Mouse (Mus musculus): Measurements from ENCODE around the gene Dohh. TPM values are rescaled to one million over a fixed set of nuclear protein-coding genes. Genes with fewer than 3 reads are reported as not detected.
A peak's percentile ranks its signal among the peaks of the same experiment; 100 is the strongest.

The Dohh gene
- polyA plus RNA-seq, 1 experiment from 2014 or later = 83.4 TPM

DNA sequence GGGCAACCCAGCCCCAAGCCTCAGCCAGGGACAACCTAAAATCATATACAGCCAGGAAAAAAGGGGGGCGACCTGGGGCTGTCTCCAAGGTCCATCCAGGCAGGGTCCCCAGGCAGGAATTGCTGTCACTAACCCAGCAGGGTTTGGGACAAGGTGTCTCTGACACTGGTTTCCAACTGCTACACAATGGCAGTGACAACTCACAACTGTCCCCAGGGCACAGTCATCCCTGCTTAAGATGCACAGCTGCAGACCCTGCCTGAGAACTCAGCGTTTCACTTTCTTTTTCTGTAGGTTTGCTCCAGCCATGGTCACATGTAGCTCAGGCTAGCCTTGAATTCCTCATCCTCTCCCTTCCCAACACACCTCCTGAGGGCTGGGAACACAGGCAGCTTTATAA, 44.9 kb downstream of the Dohh start:
- no peak for ATAC-seq (replicated peaks; ENCODE audit: extremely low read depth, insufficient read depth, low FRiP score)
- Histone ChIP-seq H3K9ac (ENCODE audit: low read length) (no peak overlapping the region), H3K27me3 (ENCODE audit: control insufficient read depth, insufficient read depth, low read length) (no peaks in the 10 kb centered on the region), H3K36me3 (ENCODE audit: control insufficient read depth, insufficient read depth) (no peaks in the 10 kb centered on the region), H3K4me1 (ENCODE audit: control insufficient read depth, insufficient read depth, low read length) (peaks cover 51% of the 10 kb centered on the region), H3K4me2 (ENCODE audit: low read depth, low read length) (peak overlapping the region; percentile 92; the same call in 1 of the 2 replicates), H3K4me3 (ENCODE audit: low read length) (peak overlapping the region; percentile 79; the same call in 1 of the 2 replicates), H3K27ac (ENCODE audit: low read length) (peak overlapping the region; percentile 98), H3K9me3 (replicated peaks; ENCODE audit: control insufficient read depth, low read length) (no peaks in the 10 kb centered on the region)
- WGBS = 54% methylated on average over 2 of the region's 2 CpGs

GRCm38 (mm10) chr10:81429605-81430061, 45.4 kb downstream of the Dohh start:
- no peaks in the 10 kb centered on the region for H3K9me3 ChIP-seq (replicated peaks; ENCODE audit: control insufficient read depth, low read length)
- peak overlapping the region; percentile 98 for H3K27ac ChIP-seq (ENCODE audit: low read length)
- H3K4me3 ChIP-seq (ENCODE audit: low read length) = peak overlapping the region; percentile 79
- no peaks in the 10 kb centered on the region for H3K36me3 ChIP-seq (ENCODE audit: control insufficient read depth, insufficient read depth)
- peak; percentile 18 for ATAC-seq (replicated peaks; ENCODE audit: extremely low read depth, insufficient read depth, low FRiP score)
- no peaks in the 10 kb centered on the region for H3K27me3 ChIP-seq (ENCODE audit: control insufficient read depth, insufficient read depth, low read length)
- peak overlapping the region; percentile 89 for H3K9ac ChIP-seq (ENCODE audit: low read length)
- peaks cover 51% of the 10 kb centered on the region for H3K4me1 ChIP-seq (ENCODE audit: control insufficient read depth, insufficient read depth, low read length)
- H3K4me2 ChIP-seq (ENCODE audit: low read depth, low read length) = peak overlapping the region; percentile 92
- under 1% methylated on average over 20 of the region's 20 CpGs for WGBS

GRCm38 (mm10) chr10:81430141-81430830, 46.1 kb downstream of the Dohh start:
- Histone ChIP-seq H3K36me3 (ENCODE audit: control insufficient read depth, insufficient read depth) (no peaks in the 10 kb centered on the region), H3K27me3 (ENCODE audit: control insufficient read depth, insufficient read depth, low read length) (no peaks in the 10 kb centered on the region), H3K4me1 (ENCODE audit: control insufficient read depth, insufficient read depth, low read length) (peaks cover 50% of the 10 kb centered on the region), H3K27ac (ENCODE audit: low read length) (peak overlapping the region; percentile 98), H3K9ac (ENCODE audit: low read length) (peak overlapping the region; percentile 89), H3K4me3 (ENCODE audit: low read length) (peak overlapping the region; percentile 79), H3K9me3 (replicated peaks; ENCODE audit: control insufficient read depth, low read length) (no peaks in the 10 kb centered on the region), H3K4me2 (ENCODE audit: low read depth, low read length) (peak overlapping the region; percentile 92)
- ATAC-seq (replicated peaks; ENCODE audit: extremely low read depth, insufficient read depth, low FRiP score) = peak; percentile 30
- under 1% methylated on average over 59 of the region's 89 CpGs for WGBS

- WGBS = 1% methylated on average over 63 of the region's 70 CpGs
- no peaks in the 10 kb centered on the region for H3K9me3 ChIP-seq (replicated peaks; ENCODE audit: control insufficient read depth, low read length)
- peak overlapping the region; percentile 92 for H3K4me2 ChIP-seq (ENCODE audit: low read depth, low read length)
- peak overlapping the region; percentile 98 for H3K27ac ChIP-seq (ENCODE audit: low read length)
- no peaks in the 10 kb centered on the region for H3K27me3 ChIP-seq (ENCODE audit: control insufficient read depth, insufficient read depth, low read length)
- peak overlapping the region; percentile 89 for H3K9ac ChIP-seq (ENCODE audit: low read length)
- H3K4me1 ChIP-seq (ENCODE audit: control insufficient read depth, insufficient read depth, low read length) = peaks cover 47% of the 10 kb centered on the region
- ATAC-seq (replicated peaks; ENCODE audit: extremely low read depth, insufficient read depth, low FRiP score) = peak; percentile 12
- H3K36me3 ChIP-seq (ENCODE audit: control insufficient read depth, insufficient read depth) = no peaks in the 10 kb centered on the region
- H3K4me3 ChIP-seq (ENCODE audit: low read length) = peak overlapping the region; percentile 79
These were observed 46.8 kb downstream of the Dohh start for GRCm38 (mm10) chr10:81430831-81431525.

- no peaks in the 10 kb centered on the region for H3K27me3 ChIP-seq (ENCODE audit: control insufficient read depth, insufficient read depth, low read length)
- ATAC-seq (replicated peaks; ENCODE audit: extremely low read depth, insufficient read depth, low FRiP score) = no peak
- peak overlapping the region; percentile 98 for H3K27ac ChIP-seq (ENCODE audit: low read length)
- no peaks in the 10 kb centered on the region for H3K36me3 ChIP-seq (ENCODE audit: control insufficient read depth, insufficient read depth)
- peak overlapping the region; percentile 92 for H3K4me2 ChIP-seq (ENCODE audit: low read depth, low read length)
- no peaks in the 10 kb centered on the region for H3K9me3 ChIP-seq (replicated peaks; ENCODE audit: control insufficient read depth, low read length)
- WGBS = 20% methylated on average over 15 of the region's 15 CpGs
- peak overlapping the region; percentile 89 for H3K9ac ChIP-seq (ENCODE audit: low read length)
- H3K4me3 ChIP-seq (ENCODE audit: low read length) = peak overlapping the region; percentile 79
- peaks cover 47% of the 10 kb centered on the region for H3K4me1 ChIP-seq (ENCODE audit: control insufficient read depth, insufficient read depth, low read length)
These were observed 47.4 kb downstream of the Dohh start for GRCm38 (mm10) chr10:81431526-81432168.

GRCm38 (mm10) chr10:81432169-81432867, 48.1 kb downstream of the Dohh start:
- Histone ChIP-seq H3K4me1 (ENCODE audit: control insufficient read depth, insufficient read depth, low read length) (peaks cover 44% of the 10 kb centered on the region), H3K36me3 (ENCODE audit: control insufficient read depth, insufficient read depth) (no peaks in the 10 kb centered on the region), H3K9me3 (replicated peaks; ENCODE audit: control insufficient read depth, low read length) (no peaks in the 10 kb centered on the region), H3K4me3 (ENCODE audit: low read length) (peak overlapping the region; percentile 25; the same call in 1 of the 2 replicates), H3K27ac (ENCODE audit: low read length) (no peak overlapping the region), H3K9ac (ENCODE audit: low read length) (0 out of 2 replicates have a peak overlapping the region, but pooled peaks have one; percentile 13), H3K4me2 (ENCODE audit: low read depth, low read length) (peak overlapping the region; percentile 53), H3K27me3 (ENCODE audit: control insufficient read depth, insufficient read depth, low read length) (no peaks in the 10 kb centered on the region)
- ATAC-seq (replicated peaks; ENCODE audit: extremely low read depth, insufficient read depth, low FRiP score) = no peak
- WGBS = 63% methylated on average over 21 of the region's 21 CpGs

- peak overlapping the region; percentile 25 for H3K4me3 ChIP-seq (ENCODE audit: low read length)
- peak; percentile 73 for ATAC-seq (replicated peaks; ENCODE audit: extremely low read depth, insufficient read depth, low FRiP score)
- H3K9ac ChIP-seq (ENCODE audit: low read length) = peak overlapping the region; percentile 35
- no peaks in the 10 kb centered on the region for H3K36me3 ChIP-seq (ENCODE audit: control insufficient read depth, insufficient read depth)
- H3K4me1 ChIP-seq (ENCODE audit: control insufficient read depth, insufficient read depth, low read length) = peaks cover 42% of the 10 kb centered on the region
- peak overlapping the region; percentile 53 for H3K4me2 ChIP-seq (ENCODE audit: low read depth, low read length)
- H3K9me3 ChIP-seq (replicated peaks; ENCODE audit: control insufficient read depth, low read length) = no peaks in the 10 kb centered on the region
- H3K27me3 ChIP-seq (ENCODE audit: control insufficient read depth, insufficient read depth, low read length) = no peaks in the 10 kb centered on the region
- WGBS = 4% methylated on average over 17 of the region's 17 CpGs
- H3K27ac ChIP-seq (ENCODE audit: low read length) = no peak overlapping the region
These were observed 48.6 kb downstream of the Dohh start for GRCm38 (mm10) chr10:81432868-81433262.

DNA sequence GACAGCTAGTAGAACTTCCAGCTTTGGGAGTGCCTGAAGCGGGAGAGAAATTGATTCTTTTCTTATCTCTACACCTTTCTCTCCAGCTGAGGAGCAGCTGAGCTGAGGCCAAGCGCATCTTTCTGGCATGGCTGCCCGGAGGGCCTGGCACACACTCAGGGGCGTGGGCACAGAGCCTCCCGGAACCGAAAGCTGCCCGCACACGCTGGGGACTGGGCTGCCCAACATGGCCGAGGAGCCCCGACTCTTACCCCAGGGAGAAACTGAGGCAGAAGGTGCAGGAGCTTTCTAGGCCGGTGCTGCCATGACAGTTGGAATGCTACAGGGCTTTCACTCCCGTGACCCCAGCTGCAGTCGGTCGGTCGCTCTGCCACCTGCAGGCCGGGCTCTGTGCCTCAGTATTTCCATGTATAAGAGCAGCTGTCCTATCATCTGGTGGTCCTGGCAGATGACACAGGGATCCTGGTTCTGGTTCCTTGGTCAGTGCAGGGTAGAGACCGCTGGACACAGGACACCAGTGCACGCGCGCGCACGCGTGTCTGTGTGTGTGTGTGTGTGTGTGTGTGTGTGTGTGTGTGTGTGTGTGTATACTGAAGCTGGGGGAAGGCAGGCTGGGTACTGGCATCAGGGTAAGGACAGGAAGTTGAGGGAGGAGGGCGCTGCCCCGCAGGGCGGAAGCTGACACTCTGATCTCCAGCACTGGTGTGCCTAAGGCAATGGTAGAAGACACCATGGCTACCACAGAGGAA, 49.5 kb downstream of the Dohh start:
- no peak overlapping the region; the same call in 1 of the 2 replicates for H3K4me2 ChIP-seq (ENCODE audit: low read depth, low read length)
- no peaks in the 10 kb centered on the region for H3K9me3 ChIP-seq (replicated peaks; ENCODE audit: control insufficient read depth, low read length)
- H3K4me3 ChIP-seq (ENCODE audit: low read length) = no peak overlapping the region
- H3K36me3 ChIP-seq (ENCODE audit: control insufficient read depth, insufficient read depth) = no peaks in the 10 kb centered on the region
- H3K27me3 ChIP-seq (ENCODE audit: control insufficient read depth, insufficient read depth, low read length) = no peaks in the 10 kb centered on the region
- 71% methylated on average over 26 of the region's 26 CpGs for WGBS
- peaks cover 42% of the 10 kb centered on the region for H3K4me1 ChIP-seq (ENCODE audit: control insufficient read depth, insufficient read depth, low read length)
- ATAC-seq (replicated peaks; ENCODE audit: extremely low read depth, insufficient read depth, low FRiP score) = no peak
- H3K27ac ChIP-seq (ENCODE audit: low read length) = no peak overlapping the region
- peak overlapping the region; percentile 35 for H3K9ac ChIP-seq (ENCODE audit: low read length)
